Mouse (Mus musculus) embryonic facial prominence, embryonic 10.5 days (tissue): ENCODE results near the gene Slc4a5. TPM values are rescaled to one million over a fixed set of nuclear protein-coding genes. Genes with fewer than 3 reads are reported as not detected.
A peak's percentile ranks its signal among the peaks of the same experiment; 100 is the strongest.

Source experiments
- DNase-seq: peaks from one replicate; pipeline ENCODE4 v3.0.0-alpha.2; 2017; ENCODE audit warnings: low spot score
- H3K27ac ChIP-seq: fragments of 300-500 bp; sonication (generic); replicated peaks from 2 replicates; pipeline ENCODE4 v1.5.1; 2016; ENCODE audit warnings: mild to moderate bottlenecking
- H3K27me3 ChIP-seq: fragments of 300-500 bp; sonication (generic); replicated peaks from 2 replicates; pipeline ENCODE4 v1.6.1; 2016; ENCODE audit warnings: low read depth, mild to moderate bottlenecking; ENCODE audit not compliant: poor library complexity, severe bottlenecking
- H3K36me3 ChIP-seq: fragments of 300-500 bp; sonication (generic); replicated peaks from 2 replicates; pipeline ENCODE4 v1.6.1; 2016; ENCODE audit warnings: mild to moderate bottlenecking, moderate library complexity
- H3K4me1 ChIP-seq: fragments of 300-500 bp; sonication (generic); 2 replicates; pipeline ENCODE4 v1.6.1; 2016
- H3K4me3 ChIP-seq: fragments of 300-500 bp; sonication (generic); 2 replicates; pipeline ENCODE4 v1.5.1; 2016; ENCODE audit warnings: mild to moderate bottlenecking, moderate library complexity
- H3K9me3 ChIP-seq: fragments of 300-500 bp; sonication (generic); 2 replicates; pipeline ENCODE4 v1.6.1; 2016; ENCODE audit warnings: mild to moderate bottlenecking
- WGBS: fragments of 180-500 bp; shearing (Covaris S2); methylation state at CpG from one replicate; pipeline ENCODE4 v1.1.7; 2016; 5-methylcytosine and 5-hydroxymethylcytosine counted together
- polyA plus RNA-seq: library from polyadenylated mRNA; unstranded; fragments of >200 nt; fragmentation: Nextera tagmentation; extraction: Ambion mirVana; gene quantifications from 2 replicates; pipeline ENCODE4 v1.2.1, GENCODE M21; 2016

Slc4a5 gene
- polyA plus RNA-seq = 0.70 and 0.97 TPM in 2 replicates

DNA sequence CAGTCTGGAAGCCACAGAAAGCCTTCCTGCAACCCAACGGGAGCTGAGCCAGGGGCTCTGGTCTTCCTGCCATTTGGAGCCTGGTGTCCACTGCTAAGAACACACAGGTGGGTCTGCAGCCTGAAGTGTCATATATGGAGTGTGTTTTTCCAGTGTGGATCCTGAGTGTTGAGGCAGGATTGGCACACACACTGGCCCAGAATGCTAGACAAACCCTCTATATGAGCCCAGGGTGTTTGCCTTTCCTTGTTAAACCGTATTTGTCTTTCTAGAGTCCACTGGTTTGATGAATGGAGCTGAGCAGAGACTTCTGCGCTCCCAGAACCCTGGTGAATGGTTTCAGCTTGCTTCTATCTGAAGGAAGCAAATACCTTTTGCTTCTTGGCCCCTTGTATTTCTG, at the start of gene Slc4a5:
Gene Slc4a5 (plus strand): TSS at position 15 of the 400 bp plus-strand sequence.
- Histone ChIP-seq H3K36me3 (no peaks in the 10 kb centered on the region), H3K9me3 (no peaks in the 10 kb centered on the region), H3K27ac (no peak within 1 kb of the TSS; the same call in 1 of the 2 replicates), H3K4me3 (no peak within 1 kb of the TSS), H3K27me3 (0 out of 2 replicates have a peak, but pooled peaks cover 2% of the 10 kb centered on the region), H3K4me1 (peaks cover 6% of the 10 kb centered on the region; the same call in 1 of the 2 replicates)
- 75% methylated on average over 3 of the region's 3 CpGs for WGBS
- no peak for DNase-seq

DNA sequence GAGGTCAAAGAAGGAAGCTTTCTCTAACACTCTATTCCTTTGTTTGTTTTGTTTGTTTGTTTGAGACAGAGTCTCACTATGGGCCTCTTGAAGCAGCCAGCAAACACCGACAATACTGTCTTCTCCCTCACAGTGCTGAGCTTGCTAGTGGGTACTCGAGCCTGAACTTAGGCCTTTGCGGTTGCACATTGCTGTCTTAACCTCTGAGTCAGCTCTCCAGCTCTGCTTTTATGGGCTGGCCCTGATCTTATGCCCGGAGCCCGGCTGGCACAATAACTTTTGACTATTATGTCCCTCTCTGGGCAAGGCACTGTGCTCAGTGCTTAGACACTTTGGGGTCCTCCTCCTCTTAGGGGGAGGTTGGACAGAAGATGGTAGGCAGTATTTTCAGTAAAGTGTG, 49.8 kb upstream of the Slc4a5 start:
- Histone ChIP-seq H3K4me3 (no peak overlapping the region), H3K4me1 (peaks cover 23% of the 10 kb centered on the region), H3K9me3 (no peaks in the 10 kb centered on the region), H3K27ac (no peak overlapping the region), H3K36me3 (no peaks in the 10 kb centered on the region), H3K27me3 (no peaks in the 10 kb centered on the region)
- DNase-seq = no peak
- 85% methylated on average over 5 of the region's 5 CpGs for WGBS

- H3K4me3 ChIP-seq = no peak overlapping the region
- H3K4me1 ChIP-seq = peaks cover 19% of the 10 kb centered on the region
- no peak for DNase-seq
- WGBS = 84% methylated on average over 5 of the region's 5 CpGs
- no peaks in the 10 kb centered on the region for H3K9me3 ChIP-seq
- H3K27ac ChIP-seq = no peak overlapping the region
- H3K36me3 ChIP-seq = peaks cover 3% of the 10 kb centered on the region
- H3K27me3 ChIP-seq = no peaks in the 10 kb centered on the region
These were observed 48.6 kb upstream of the Slc4a5 start for GRCm38 (mm10) chr6:83171063-83171462.

- H3K36me3 ChIP-seq = peaks cover 11% of the 10 kb centered on the region
- H3K4me3 ChIP-seq = no peak overlapping the region
- peaks cover 8% of the 10 kb centered on the region for H3K4me1 ChIP-seq
- WGBS = 66% methylated on average over 9 of the region's 9 CpGs
- no peaks in the 10 kb centered on the region for H3K27me3 ChIP-seq
- H3K9me3 ChIP-seq = no peaks in the 10 kb centered on the region
- H3K27ac ChIP-seq = no peak overlapping the region
- no peak for DNase-seq
These were observed 47.2 kb upstream of the Slc4a5 start for GRCm38 (mm10) chr6:83172240-83172920.

DNA sequence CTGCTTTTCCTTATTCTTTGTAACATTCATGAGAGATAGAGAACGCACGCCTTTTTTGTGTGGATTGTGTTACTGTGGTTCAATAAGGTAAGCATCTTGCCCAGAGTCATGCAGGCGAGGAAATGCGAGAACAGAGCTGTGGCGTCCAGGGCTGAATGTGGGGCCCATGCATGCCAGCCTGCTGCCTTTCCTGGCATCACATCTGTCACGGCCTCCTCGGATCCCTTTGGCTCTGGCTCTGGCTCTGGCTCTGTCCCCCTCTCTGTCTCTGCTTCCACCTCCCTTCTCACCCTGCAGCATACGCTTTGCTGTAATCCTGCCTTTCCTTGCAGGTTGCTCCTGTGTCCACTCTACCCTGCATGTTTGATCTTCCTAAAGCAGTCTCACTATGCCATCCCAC, 43.6 kb upstream of the Slc4a5 start:
- Histone ChIP-seq H3K9me3 (no peaks in the 10 kb centered on the region), H3K36me3 (peaks cover 11% of the 10 kb centered on the region), H3K27ac (no peak overlapping the region), H3K4me1 (peaks cover 20% of the 10 kb centered on the region), H3K4me3 (no peak overlapping the region), H3K27me3 (no peaks in the 10 kb centered on the region)
- WGBS = 88% methylated on average over 8 of the region's 8 CpGs
- DNase-seq = no peak

DNA sequence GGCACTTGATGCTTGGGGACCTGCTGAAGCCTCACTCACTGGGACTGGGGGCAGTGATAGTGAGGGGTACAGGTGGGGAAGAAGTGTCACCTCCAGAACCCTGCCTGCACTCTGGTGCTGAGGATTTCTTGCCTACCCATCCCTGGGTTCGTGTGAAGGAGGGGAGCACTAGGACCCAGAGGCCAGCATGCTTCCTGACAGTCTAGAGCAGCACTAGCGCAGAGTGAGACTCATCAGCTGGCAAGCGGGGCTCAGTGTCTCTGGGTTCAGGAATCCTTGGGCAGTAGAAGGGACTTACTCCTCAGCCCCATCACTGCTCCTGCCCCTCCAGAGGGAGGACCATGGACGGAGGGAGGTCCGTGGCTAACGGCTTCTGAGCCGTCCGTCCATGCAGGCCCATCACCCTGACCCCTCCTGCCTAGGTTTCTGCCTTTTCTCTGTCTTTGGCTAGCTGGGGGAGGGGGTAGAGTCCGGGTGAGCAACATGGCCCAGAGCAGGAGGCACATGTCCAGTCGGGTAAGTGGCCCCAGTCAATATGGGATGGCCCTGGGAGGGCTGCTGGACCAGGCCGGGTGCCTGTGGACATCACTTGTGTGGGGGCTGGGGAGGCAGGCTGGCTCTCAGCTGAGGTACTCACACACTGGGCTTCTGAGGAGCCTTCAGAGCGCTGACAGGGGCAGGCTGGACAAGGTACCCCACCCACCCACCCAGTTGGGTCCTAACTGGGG, 40.1 kb upstream of the Slc4a5 start:
- peak overlapping the region; percentile 16 for H3K27ac ChIP-seq
- peaks cover 37% of the 10 kb centered on the region for H3K36me3 ChIP-seq
- H3K9me3 ChIP-seq = no peaks in the 10 kb centered on the region
- 16% methylated on average over 12 of the region's 12 CpGs for WGBS
- H3K27me3 ChIP-seq = no peaks in the 10 kb centered on the region
- DNase-seq = peak; percentile 53
- peak overlapping the region; percentile 54 for H3K4me3 ChIP-seq
- H3K4me1 ChIP-seq = peaks cover 19% of the 10 kb centered on the region

GRCm38 (mm10) chr6:83180605-83181004, 39.0 kb upstream of the Slc4a5 start:
- Histone ChIP-seq H3K4me1 (peaks cover 29% of the 10 kb centered on the region), H3K27ac (no peak overlapping the region), H3K36me3 (peaks cover 44% of the 10 kb centered on the region), H3K9me3 (no peaks in the 10 kb centered on the region), H3K27me3 (no peaks in the 10 kb centered on the region), H3K4me3 (no peak overlapping the region)
- DNase-seq = no peak
- 88% methylated on average over 6 of the region's 6 CpGs for WGBS

GRCm38 (mm10) chr6:83184858-83185435, 34.7 kb upstream of the Slc4a5 start:
- Histone ChIP-seq H3K4me1 (peaks cover 45% of the 10 kb centered on the region), H3K27me3 (no peaks in the 10 kb centered on the region), H3K9me3 (no peaks in the 10 kb centered on the region), H3K36me3 (peaks cover 51% of the 10 kb centered on the region), H3K4me3 (no peak overlapping the region), H3K27ac (no peak overlapping the region)
- WGBS = 90% methylated on average over 3 of the region's 3 CpGs
- peak; percentile 27 for DNase-seq

GRCm38 (mm10) chr6:83185895-83186861, 33.5 kb upstream of the Slc4a5 start:
- WGBS = 7% methylated on average over 25 of the region's 25 CpGs
- H3K36me3 ChIP-seq = peaks cover 63% of the 10 kb centered on the region

DNA sequence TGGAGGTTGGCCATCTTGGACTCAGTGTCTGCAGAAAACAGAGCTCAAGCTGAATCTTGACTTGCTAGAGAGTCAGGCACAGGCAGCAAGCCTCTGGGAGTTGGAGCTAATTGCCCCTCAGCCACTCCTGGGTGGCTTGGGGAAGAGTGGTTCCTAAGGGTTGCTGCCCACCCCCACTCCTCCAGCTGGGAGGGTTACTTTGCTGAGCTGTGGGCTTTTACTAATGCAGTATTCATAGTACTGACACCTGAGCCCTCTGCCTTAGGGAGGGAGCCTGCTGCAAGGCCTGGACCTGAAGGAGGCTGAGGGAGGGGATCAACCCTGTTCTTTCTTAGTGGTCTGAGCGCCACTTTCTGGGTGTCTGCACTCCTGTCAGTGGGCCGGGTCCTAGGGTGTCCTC, 32.7 kb upstream of the Slc4a5 start:
- WGBS = 61% methylated on average over 2 of the region's 2 CpGs
- peak; percentile 26 for DNase-seq

More at GRCm38 (mm10) chr6:83185895-83186861, 33.5 kb upstream of the Slc4a5 start:
- Histone ChIP-seq H3K27me3 (no peaks in the 10 kb centered on the region), H3K4me3 (peak overlapping the region; percentile 57), H3K9me3 (no peaks in the 10 kb centered on the region), H3K4me1 (peaks cover 40% of the 10 kb centered on the region), H3K27ac (peak overlapping the region; percentile 83)
- DNase-seq = peak; percentile 85

GRCm38 (mm10) chr6:83193571-83193970, 26.1 kb upstream of the Slc4a5 start:
- no peaks in the 10 kb centered on the region for H3K27me3 ChIP-seq
- DNase-seq = no peak
- peaks cover 8% of the 10 kb centered on the region; the same call in 1 of the 2 replicates for H3K4me1 ChIP-seq
- no peak overlapping the region for H3K4me3 ChIP-seq
- peaks cover 99% of the 10 kb centered on the region for H3K36me3 ChIP-seq
- no peaks in the 10 kb centered on the region for H3K9me3 ChIP-seq
- WGBS = 93% methylated on average over 7 of the region's 7 CpGs
- H3K27ac ChIP-seq = no peak overlapping the region

More for the DNA sequence above, 32.7 kb upstream of the Slc4a5 start:
- Histone ChIP-seq H3K36me3 (peaks cover 71% of the 10 kb centered on the region), H3K9me3 (no peaks in the 10 kb centered on the region), H3K27ac (peak overlapping the region; percentile 83), H3K4me1 (peaks cover 40% of the 10 kb centered on the region), H3K4me3 (peak overlapping the region; percentile 57), H3K27me3 (no peaks in the 10 kb centered on the region)
